Mouse (Mus musculus): ENCODE measurements at regions not wholly inside any gene's neighbourhood (a gene's known extent, or its start where the extent isn't known, plus 50 kb on each side); places are given as distances from the start of the nearest gene placed in this dataset.

DNA sequence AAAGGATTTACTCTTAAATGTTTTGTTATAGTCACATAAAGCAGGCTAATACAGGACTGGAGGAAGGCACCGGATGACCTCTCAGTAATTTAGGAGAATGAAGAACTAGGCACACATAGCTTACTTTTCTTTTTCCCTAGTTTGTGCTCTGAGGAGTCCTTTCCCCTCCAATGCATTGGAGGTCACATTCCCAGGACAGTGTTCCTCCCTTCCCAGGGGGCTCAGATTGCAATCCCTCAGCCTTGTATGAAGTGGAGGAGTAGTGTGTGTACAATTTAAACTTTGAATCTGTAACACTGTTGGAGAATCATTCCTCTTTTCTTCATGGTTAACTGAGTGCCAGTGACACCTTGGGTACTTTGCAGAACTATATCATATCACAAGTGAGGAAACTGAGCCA is 109.5 kb upstream of the Npy start:
- no peak overlapping the region for H3K9ac ChIP-seq (ENCODE audit: low read depth, low read length)
- ATAC-seq (ENCODE audit: low read depth) (no peak), DNase-seq (ENCODE audit: low spot score) (no peak)
- H3K27me3 ChIP-seq (replicated peaks; ENCODE audit: control insufficient read depth, insufficient read depth, low read length): no peaks in the 10 kb centered on the region
- no peak overlapping the region for H3K4me3 ChIP-seq (ENCODE audit: low read depth, low read length)
- WGBS: 89% methylated on average over 1 of the region's 1 CpGs
- no peaks in the 10 kb centered on the region for H3K36me3 ChIP-seq (ENCODE audit: control insufficient read depth, insufficient read depth, low read length)
- no peak overlapping the region for H3K4me2 ChIP-seq (ENCODE audit: low read depth, low read length)
- H3K9me3 ChIP-seq (ENCODE audit: control insufficient read depth, low read length): no peaks in the 10 kb centered on the region
- no peak overlapping the region for H3K27ac ChIP-seq (replicated peaks; ENCODE audit: low read depth, low read length)
- no peaks in the 10 kb centered on the region for H3K4me1 ChIP-seq (ENCODE audit: control insufficient read depth, insufficient read depth, low read length)

GRCm38 (mm10) chr6:49716520-49716919 is 106.0 kb upstream of the Npy start:
- WGBS: 0% methylated on average over 2 of the region's 2 CpGs
- H3K4me2 ChIP-seq (ENCODE audit: low read depth, low read length): no peak overlapping the region
- H3K4me1 ChIP-seq (ENCODE audit: control insufficient read depth, insufficient read depth, low read length): no peaks in the 10 kb centered on the region

GRCm38 (mm10) chr6:49716945-49717344 is 105.6 kb upstream of the Npy start:
- peak; percentile 26; the same call in 1 of the 2 replicates for ATAC-seq (ENCODE audit: low read depth)
- Histone ChIP-seq H3K9me3 (ENCODE audit: control insufficient read depth, low read length) (no peaks in the 10 kb centered on the region), H3K4me1 (ENCODE audit: control insufficient read depth, insufficient read depth, low read length) (no peaks in the 10 kb centered on the region), H3K27me3 (replicated peaks; ENCODE audit: control insufficient read depth, insufficient read depth, low read length) (no peaks in the 10 kb centered on the region), H3K9ac (ENCODE audit: low read depth, low read length) (no peak overlapping the region), H3K4me2 (ENCODE audit: low read depth, low read length) (no peak overlapping the region), H3K27ac (replicated peaks; ENCODE audit: low read depth, low read length) (no peak overlapping the region), H3K36me3 (ENCODE audit: control insufficient read depth, insufficient read depth, low read length) (no peaks in the 10 kb centered on the region), H3K4me3 (ENCODE audit: low read depth, low read length) (no peak overlapping the region)
- DNase-seq (ENCODE audit: low spot score): no peak
- 19% methylated on average over 1 of the region's 1 CpGs for WGBS

More at GRCm38 (mm10) chr6:49716520-49716919, 106.0 kb upstream of the Npy start:
- DNase-seq (ENCODE audit: low spot score) (peak; percentile 70), ATAC-seq (ENCODE audit: low read depth) (peak; percentile 44; the same call in 1 of the 2 replicates)
- Histone ChIP-seq H3K27me3 (replicated peaks; ENCODE audit: control insufficient read depth, insufficient read depth, low read length) (no peaks in the 10 kb centered on the region), H3K9ac (ENCODE audit: low read depth, low read length) (no peak overlapping the region), H3K4me3 (ENCODE audit: low read depth, low read length) (no peak overlapping the region), H3K36me3 (ENCODE audit: control insufficient read depth, insufficient read depth, low read length) (no peaks in the 10 kb centered on the region), H3K9me3 (ENCODE audit: control insufficient read depth, low read length) (no peaks in the 10 kb centered on the region), H3K27ac (replicated peaks; ENCODE audit: low read depth, low read length) (no peak overlapping the region)

GRCm38 (mm10) chr6:49733191-49733590 is 89.3 kb upstream of the Npy start:
- no peak for ATAC-seq (ENCODE audit: low read depth)
- whole genome bisulfite sequencing: 82% methylated on average over 5 of the region's 5 CpGs
- no peak overlapping the region for H3K4me3 ChIP-seq (ENCODE audit: low read depth, low read length)

DNA sequence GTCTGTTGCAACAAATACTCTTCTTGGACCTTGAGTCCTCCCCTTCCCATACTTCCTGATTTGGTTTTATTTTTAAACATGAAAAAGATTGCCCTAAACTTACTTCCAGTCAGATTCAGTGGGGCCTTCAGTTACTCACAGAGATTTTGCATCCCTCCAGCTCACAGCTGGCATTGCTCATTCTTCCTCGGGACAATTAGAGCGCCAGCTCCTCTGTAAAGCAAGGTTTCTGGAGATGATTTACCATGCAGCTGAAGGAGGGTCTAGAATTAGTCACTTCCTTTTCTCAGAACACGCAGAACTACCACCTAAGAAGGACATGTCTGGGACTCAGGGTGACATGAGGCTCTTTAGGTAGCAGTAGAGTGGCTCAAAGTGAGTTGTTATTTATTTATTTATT is 79.4 kb upstream of the Npy start:
- Histone ChIP-seq H3K27ac (replicated peaks; ENCODE audit: low read depth, low read length) (no peak overlapping the region), H3K9ac (ENCODE audit: low read depth, low read length) (no peak overlapping the region), H3K27me3 (replicated peaks; ENCODE audit: control insufficient read depth, insufficient read depth, low read length) (no peaks in the 10 kb centered on the region), H3K4me1 (ENCODE audit: control insufficient read depth, insufficient read depth, low read length) (no peaks in the 10 kb centered on the region), H3K36me3 (ENCODE audit: control insufficient read depth, insufficient read depth, low read length) (no peaks in the 10 kb centered on the region), H3K4me2 (ENCODE audit: low read depth, low read length) (no peak overlapping the region), H3K4me3 (ENCODE audit: low read depth, low read length) (no peak overlapping the region), H3K9me3 (ENCODE audit: control insufficient read depth, low read length) (no peaks in the 10 kb centered on the region)
- ATAC-seq (ENCODE audit: low read depth): no peak
- 55% methylated on average over 3 of the region's 3 CpGs for WGBS
- DNase-seq (ENCODE audit: low spot score): no peak

More at GRCm38 (mm10) chr6:49733191-49733590, 89.3 kb upstream of the Npy start:
- Histone ChIP-seq H3K9ac (ENCODE audit: low read depth, low read length) (no peak overlapping the region), H3K9me3 (ENCODE audit: control insufficient read depth, low read length) (no peaks in the 10 kb centered on the region), H3K4me1 (ENCODE audit: control insufficient read depth, insufficient read depth, low read length) (no peaks in the 10 kb centered on the region), H3K36me3 (ENCODE audit: control insufficient read depth, insufficient read depth, low read length) (no peaks in the 10 kb centered on the region), H3K27ac (replicated peaks; ENCODE audit: low read depth, low read length) (no peak overlapping the region), H3K4me2 (ENCODE audit: low read depth, low read length) (no peak overlapping the region), H3K27me3 (replicated peaks; ENCODE audit: control insufficient read depth, insufficient read depth, low read length) (no peaks in the 10 kb centered on the region)
- DNase-seq (ENCODE audit: low spot score): no peak

GRCm38 (mm10) chr6:49745301-49745700 is 77.2 kb upstream of the Npy start:
- Histone ChIP-seq H3K27me3 (replicated peaks; ENCODE audit: control insufficient read depth, insufficient read depth, low read length) (no peaks in the 10 kb centered on the region), H3K4me3 (ENCODE audit: low read depth, low read length) (no peak overlapping the region), H3K9me3 (ENCODE audit: control insufficient read depth, low read length) (no peaks in the 10 kb centered on the region), H3K4me1 (ENCODE audit: control insufficient read depth, insufficient read depth, low read length) (no peaks in the 10 kb centered on the region), H3K9ac (ENCODE audit: low read depth, low read length) (no peak overlapping the region), H3K36me3 (ENCODE audit: control insufficient read depth, insufficient read depth, low read length) (no peaks in the 10 kb centered on the region), H3K27ac (replicated peaks; ENCODE audit: low read depth, low read length) (no peak overlapping the region), H3K4me2 (ENCODE audit: low read depth, low read length) (no peak overlapping the region)
- DNase-seq (ENCODE audit: low spot score) (no peak), ATAC-seq (ENCODE audit: low read depth) (no peak)
- WGBS: 76% methylated on average over 4 of the region's 4 CpGs

DNA sequence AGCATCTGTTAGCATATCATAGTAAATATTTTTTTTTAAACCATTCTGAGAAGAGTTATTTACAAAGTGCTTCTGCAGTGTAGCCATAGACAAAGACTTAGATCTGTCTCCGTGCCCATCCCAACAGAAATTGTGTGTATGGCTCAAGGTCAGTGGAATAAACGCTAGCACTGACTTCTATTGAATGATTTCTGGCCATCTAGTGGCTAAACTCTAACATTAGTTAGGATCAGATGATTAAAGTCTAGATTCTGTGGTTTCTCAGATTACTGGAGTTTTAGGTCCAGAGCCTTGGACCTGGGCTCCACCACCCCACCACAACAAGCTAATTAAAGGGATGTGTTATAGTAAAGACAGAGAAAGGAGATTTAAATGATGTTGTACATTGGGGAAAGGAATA is 72.0 kb upstream of the Npy start:
- 56% methylated on average over 2 of the region's 2 CpGs for WGBS
- DNase-seq (ENCODE audit: low spot score): no peak
- ATAC-seq (ENCODE audit: low read depth): no peak

DNA sequence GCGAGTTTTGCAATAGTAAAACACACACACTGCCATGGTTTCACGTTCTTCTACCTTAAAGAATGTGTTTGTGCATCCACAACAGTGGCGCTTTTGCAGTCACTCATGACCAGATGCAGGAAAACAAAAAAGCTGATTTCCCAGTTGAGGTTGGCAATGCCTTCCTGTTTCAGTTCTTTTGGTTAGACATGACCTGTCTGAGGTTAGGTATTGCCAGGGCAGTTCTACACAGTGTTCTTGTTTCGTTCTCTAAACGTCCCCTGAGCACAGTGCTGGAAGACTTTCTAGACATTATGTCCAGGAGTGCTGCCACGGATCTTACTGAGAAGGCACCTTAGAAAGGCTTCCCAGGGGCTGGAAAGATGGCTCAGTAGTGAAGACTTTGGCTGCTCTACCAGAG is 62.9 kb upstream of the Npy start:
- H3K36me3 ChIP-seq (ENCODE audit: control insufficient read depth, insufficient read depth, low read length): no peaks in the 10 kb centered on the region
- no peak overlapping the region for H3K9ac ChIP-seq (ENCODE audit: low read depth, low read length)
- ATAC-seq (ENCODE audit: low read depth) (no peak), DNase-seq (ENCODE audit: low spot score) (no peak)
- no peak overlapping the region for H3K27ac ChIP-seq (replicated peaks; ENCODE audit: low read depth, low read length)
- no peaks in the 10 kb centered on the region for H3K27me3 ChIP-seq (replicated peaks; ENCODE audit: control insufficient read depth, insufficient read depth, low read length)
- no peaks in the 10 kb centered on the region for H3K9me3 ChIP-seq (ENCODE audit: control insufficient read depth, low read length)
- no peaks in the 10 kb centered on the region for H3K4me1 ChIP-seq (ENCODE audit: control insufficient read depth, insufficient read depth, low read length)
- H3K4me3 ChIP-seq (ENCODE audit: low read depth, low read length): no peak overlapping the region
- no peak overlapping the region for H3K4me2 ChIP-seq (ENCODE audit: low read depth, low read length)
- 89% methylated on average over 6 of the region's 6 CpGs for WGBS

More for the DNA sequence above, 72.0 kb upstream of the Npy start:
- Histone ChIP-seq H3K9me3 (ENCODE audit: control insufficient read depth, low read length) (no peaks in the 10 kb centered on the region), H3K36me3 (ENCODE audit: control insufficient read depth, insufficient read depth, low read length) (no peaks in the 10 kb centered on the region), H3K4me3 (ENCODE audit: low read depth, low read length) (no peak overlapping the region), H3K9ac (ENCODE audit: low read depth, low read length) (no peak overlapping the region), H3K4me1 (ENCODE audit: control insufficient read depth, insufficient read depth, low read length) (no peaks in the 10 kb centered on the region), H3K27ac (replicated peaks; ENCODE audit: low read depth, low read length) (no peak overlapping the region), H3K27me3 (replicated peaks; ENCODE audit: control insufficient read depth, insufficient read depth, low read length) (no peaks in the 10 kb centered on the region), H3K4me2 (ENCODE audit: low read depth, low read length) (no peak overlapping the region)

- no peak overlapping the region for H3K4me2 ChIP-seq (ENCODE audit: low read depth, low read length)
- DNase-seq (ENCODE audit: low spot score): no peak
- H3K36me3 ChIP-seq (ENCODE audit: control insufficient read depth, insufficient read depth, low read length): no peaks in the 10 kb centered on the region
- no peaks in the 10 kb centered on the region for H3K27me3 ChIP-seq (replicated peaks; ENCODE audit: control insufficient read depth, insufficient read depth, low read length)
- no peaks in the 10 kb centered on the region for H3K4me1 ChIP-seq (ENCODE audit: control insufficient read depth, insufficient read depth, low read length)
- H3K4me3 ChIP-seq (ENCODE audit: low read depth, low read length): no peak overlapping the region
- ATAC-seq (ENCODE audit: low read depth): no peak
- 84% methylated on average over 4 of the region's 4 CpGs for WGBS
- no peak overlapping the region for H3K27ac ChIP-seq (replicated peaks; ENCODE audit: low read depth, low read length)
- H3K9me3 ChIP-seq (ENCODE audit: control insufficient read depth, low read length): no peaks in the 10 kb centered on the region
- H3K9ac ChIP-seq (ENCODE audit: low read depth, low read length): no peak overlapping the region
Measured at GRCm38 (mm10) chr6:49764746-49765145, 57.8 kb upstream of the Npy start.

Measured in embryonic facial prominence, embryonic 14.5 days (tissue).